Mouse (Mus musculus) right cerebral cortex, postnatal 36 days (tissue): Measurements from ENCODE around the gene Ankmy2.
"Not testable (repeated sequence)": the region's sequence is repeated elsewhere in the genome, so short reads cannot be mapped to it uniquely, and the experiment has no call there.

Source experiments
- DNase-seq, 2 experiments: peaks; one replicate each; pipeline ENCODE4 v3.0.0; 2022; ENCODE audit warnings: low spot score in 2 of 2, mixed read lengths in 1 of 2

The Ankmy2 gene

DNA sequence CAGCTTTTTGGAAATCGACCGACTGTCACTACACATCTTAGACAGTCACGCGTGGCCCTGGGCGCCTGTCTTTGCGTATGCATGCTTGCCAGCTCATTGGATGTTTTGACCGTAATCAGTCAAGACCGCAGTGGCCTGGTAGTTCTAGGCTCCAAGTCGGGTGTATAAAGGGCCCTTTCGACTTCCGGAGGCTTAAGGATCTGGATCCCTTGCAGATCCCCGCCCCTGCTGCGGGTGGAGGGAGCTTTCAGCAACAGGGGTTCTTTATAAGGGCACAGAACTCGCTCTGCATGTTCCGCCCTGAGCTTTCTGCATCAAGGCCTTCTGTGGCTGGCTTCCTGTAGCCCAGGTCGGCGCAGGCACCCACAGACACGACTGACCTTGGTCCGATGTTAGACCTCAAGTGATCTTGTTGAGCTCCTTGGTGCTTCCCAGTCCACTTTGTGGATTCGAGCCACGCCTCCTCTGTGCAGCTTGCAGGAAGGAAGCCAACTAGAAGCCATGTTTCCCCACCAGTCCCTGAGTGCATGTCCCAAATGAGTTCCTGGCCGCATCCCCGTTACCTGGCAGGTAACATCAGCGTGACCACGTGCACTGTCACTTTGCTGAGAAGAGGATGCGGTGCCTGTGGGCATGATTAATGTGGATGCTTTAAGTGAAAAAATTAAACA, 859 bp downstream of the Ankmy2 start, which contains the start of gene Bzw2:
TSS of gene Bzw2 (minus strand) at position 443 of the 671 bp plus-strand sequence.
- DNase-seq = peak; percentile 30 to 41

- no peak for DNase-seq
Observed at GRCm38 (mm10) chr12:36164126-36164791, 7.3 kb downstream of the Ankmy2 start.

DNA sequence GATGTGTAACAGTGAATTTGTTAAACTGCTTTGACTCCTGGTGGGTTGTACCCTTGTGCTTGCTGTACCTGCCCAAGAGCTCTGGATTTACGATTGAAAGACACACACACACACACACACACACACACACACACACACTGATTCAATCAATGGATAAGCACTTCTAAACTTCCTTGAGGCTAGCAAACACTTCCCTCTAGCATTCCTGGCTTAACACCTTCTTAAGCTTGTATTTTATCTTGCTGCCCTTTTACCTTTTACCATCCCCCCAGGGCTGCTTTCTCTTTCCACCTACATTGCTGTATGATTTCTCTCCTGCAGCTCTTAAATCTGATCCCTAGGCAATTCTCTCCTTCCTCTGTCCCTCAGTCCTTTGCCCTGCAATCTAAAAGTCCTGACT, 8.4 kb downstream of the Ankmy2 start:
- no peak for DNase-seq

- DNase-seq = no peak
Observed at GRCm38 (mm10) chr12:36177227-36177626, 20.3 kb downstream of the Ankmy2 start.

DNA sequence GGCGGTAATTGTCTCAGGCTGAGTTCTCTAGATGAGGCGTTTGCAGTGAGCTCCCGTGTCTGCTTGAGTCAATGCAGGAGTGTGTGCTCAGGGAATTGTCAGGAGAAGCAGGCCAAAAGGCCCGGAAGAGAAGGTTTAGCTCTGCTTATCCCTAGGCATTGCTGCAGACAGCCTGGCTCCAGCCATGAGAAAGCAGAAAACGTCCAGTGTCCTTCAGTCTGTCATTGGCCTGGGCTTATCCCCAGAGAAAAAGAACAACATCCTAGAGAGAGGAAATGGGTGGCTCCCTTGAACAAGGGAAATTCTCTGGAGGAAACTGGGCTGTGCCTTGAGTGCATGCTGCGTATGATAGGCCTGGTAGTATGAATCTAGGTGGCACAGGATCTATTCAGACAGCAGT, 25.7 kb downstream of the Ankmy2 start:
- no peak for DNase-seq

DNA sequence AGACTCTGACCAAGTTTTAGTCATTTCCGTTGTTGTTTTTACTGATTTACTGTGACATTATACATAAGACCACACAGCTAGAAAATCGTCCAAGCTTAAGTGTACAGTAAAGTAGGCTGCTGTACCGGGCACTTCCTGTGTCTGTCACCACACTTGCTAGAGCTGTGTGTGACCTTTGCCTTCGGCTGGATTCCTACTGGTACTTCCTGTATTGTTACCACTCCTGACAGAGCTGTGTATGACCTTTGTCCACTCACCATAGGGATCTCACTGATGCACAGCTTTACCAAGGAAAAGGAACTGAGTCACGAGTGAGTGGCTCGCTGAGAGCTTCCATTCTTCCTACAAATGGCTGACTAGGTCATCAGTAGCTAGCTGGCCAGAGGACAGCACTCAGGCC, 30.2 kb downstream of the Ankmy2 start:
- no peak for DNase-seq

GRCm38 (mm10) chr12:36189610-36190009, 32.7 kb downstream of the Ankmy2 start:
- DNase-seq = no peak

GRCm38 (mm10) chr12:36190343-36190742, 33.4 kb downstream of the Ankmy2 start:
- DNase-seq = no peak

DNA sequence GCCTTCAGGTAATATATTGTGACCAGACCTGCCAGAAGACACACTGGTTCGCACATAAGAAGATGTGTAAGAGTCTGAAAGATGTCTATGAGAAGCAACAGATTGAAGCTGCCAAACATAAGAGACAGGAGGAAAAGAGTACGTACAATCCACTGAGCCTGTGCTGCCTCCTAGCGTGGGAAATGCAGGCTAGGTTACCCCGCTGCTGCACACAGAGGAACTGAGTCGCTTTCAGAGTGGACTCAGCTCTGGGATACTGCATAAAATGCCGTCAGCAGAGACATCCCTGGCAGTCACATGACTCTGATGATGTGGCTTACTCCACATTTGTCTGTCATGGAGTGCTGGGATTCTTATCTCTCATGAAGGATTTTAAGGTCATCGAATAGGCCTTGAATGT, 38.1 kb downstream of the Ankmy2 start:
- no peak for DNase-seq

- not testable (repeated sequence) for DNase-seq
Observed at GRCm38 (mm10) chr12:36205579-36206119, 48.7 kb downstream of the Ankmy2 start.

DNA sequence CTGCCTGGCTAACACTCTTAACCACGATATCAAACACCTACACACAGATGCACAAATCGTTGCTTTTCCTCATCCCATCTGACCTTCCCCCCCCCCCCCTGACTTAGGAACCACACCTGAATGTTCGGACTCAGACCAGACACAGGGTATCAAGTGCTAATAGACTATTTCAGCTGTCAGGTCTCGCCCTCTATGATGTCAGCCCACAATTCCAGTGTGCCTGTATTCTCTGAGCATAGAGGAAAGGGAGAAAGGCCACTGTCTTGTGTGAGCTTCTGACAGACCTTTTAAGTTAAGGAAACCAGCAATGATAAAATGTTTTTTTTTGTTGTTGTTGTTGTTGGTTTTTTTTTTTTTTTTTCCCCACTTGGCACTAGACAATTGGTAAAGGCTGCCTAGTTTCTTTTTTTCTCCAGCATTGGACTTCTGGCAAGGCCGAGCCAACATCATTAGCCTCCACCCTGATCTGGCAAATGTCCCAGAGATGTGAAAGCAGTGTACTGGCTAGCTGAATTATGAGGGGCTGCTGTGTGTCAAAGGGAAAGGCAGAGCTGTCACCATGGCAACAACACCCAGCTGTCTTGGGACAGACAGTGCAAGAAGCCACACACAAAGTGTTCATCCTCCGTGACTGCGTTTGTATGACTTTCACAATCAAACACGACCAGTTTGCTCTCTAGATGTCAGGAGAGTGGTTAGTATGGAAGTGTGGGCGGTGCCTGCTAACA, 50.3 kb downstream of the Ankmy2 start:
- peak in 1 of 2 experiments; percentile 36 for DNase-seq

- DNase-seq = no peak
Observed at GRCm38 (mm10) chr12:36207800-36208148, 50.9 kb downstream of the Ankmy2 start.

DNA sequence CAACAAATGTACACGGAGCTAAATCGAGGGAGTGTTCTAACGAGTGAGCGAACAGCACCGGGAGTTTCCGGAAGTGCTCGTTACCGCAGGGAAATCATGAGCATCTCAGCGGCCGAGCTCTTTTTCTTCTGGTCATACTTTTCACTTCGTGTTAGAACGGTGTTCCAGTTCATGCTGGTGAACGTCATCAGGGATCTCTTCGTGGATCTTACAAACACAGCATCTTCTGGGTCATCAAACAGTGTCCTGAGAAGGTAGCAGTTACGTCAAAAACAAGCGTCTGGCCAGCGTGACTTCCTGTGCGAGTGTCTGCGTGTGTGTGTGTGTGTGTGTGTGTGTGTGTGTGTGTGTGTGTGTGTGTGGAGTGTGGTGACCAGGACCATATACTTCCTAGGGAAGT, 51.5 kb downstream of the Ankmy2 start:
- DNase-seq = peak; percentile 14 to 26

- no peak for DNase-seq
Observed at GRCm38 (mm10) chr12:36210096-36210495, 53.2 kb downstream of the Ankmy2 start.

DNA sequence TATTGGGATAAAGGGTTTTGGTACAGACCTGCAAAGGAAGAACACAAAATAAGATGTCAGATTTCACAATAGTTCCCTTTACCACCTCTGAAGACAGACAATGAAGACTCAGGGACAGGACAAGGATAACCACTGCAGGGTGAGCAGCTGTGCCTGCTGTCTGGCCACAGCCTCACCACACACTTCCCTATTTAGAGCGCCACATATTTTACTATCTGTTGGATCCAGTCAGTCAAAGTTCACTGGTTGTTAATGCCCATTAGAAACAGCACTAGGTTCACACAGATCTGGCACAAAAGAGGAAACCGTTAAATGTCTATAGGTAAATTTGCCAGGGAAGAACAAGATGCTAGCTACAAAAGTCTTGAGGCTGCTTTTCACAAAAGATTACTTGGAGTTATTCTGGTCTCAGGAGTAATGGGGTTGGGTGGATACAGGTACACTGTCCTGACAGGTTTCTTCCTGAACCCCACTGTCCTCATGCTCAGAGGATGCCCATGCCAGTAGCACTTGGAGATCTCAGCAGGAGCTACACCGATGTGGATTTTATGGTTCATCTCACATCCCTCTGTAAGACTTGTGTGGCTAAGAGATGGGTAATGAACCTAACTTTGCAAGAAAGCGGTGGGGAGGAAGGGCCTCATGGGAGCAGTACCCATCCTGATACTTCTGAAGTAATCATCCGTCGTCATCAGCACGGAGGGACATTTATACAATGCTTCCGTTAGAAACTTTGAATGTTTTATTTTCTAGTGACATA, 57.7 kb downstream of the Ankmy2 start:
- DNase-seq = no peak

DNA sequence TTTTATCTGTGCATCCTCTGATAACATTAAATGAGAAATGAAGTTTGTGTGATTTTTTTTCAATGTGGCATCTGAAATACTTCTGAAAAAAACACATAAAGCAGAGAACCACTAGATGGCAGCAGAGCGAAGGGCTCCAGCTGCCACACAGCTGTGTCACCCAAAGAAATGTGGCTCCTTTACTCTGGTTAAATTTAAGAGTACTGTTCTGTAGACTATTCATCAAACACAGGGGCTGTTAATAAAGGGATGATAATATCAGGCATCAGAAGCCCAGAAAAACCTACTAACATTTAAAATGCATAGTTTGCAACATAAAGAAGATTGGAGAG, 58.2 kb downstream of the Ankmy2 start:
- no peak for DNase-seq

GRCm38 (mm10) chr12:36216230-36216629, 59.3 kb downstream of the Ankmy2 start:
- no peak for DNase-seq

DNA sequence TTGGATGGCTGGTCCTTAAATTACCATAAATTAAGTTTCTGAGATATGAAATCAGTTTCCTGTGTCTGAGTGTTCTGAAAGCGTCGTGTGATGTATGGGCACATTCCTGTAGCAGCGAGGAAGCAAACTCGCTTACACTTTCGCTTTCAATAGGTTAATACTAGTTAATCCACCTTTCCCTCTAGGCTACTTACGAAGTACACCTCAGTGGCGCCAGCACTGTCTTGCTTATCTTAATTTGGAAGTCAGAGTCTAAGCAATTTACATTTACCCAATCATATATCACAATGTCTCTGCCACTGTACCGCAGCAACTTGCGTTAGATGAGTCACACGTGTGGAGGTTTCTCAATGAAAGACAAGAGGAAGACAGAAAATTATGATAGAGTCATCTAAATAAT, 60.0 kb downstream of the Ankmy2 start:
- DNase-seq = no peak

GRCm38 (mm10) chr12:36224392-36224791, 67.5 kb downstream of the Ankmy2 start:
- DNase-seq = no peak

DNA sequence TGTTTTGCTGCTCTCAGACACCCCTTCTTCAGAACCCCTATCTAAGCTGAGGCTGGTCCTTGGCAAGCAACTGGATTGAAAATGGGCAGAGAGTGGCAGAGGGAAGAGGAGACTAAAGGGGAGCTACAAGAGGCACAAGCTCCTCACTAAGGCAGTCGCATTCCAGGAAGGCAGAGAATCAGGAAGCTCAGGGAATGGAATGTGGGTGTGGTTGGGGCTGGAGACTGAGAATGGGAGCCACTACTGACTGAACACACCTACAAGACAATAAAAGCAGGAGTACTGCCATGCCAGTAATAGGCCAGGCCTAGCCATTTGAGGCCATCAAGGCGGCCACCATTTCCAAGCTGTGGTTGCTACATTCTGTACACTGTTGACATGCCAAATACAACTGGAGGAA, 74.5 kb downstream of the Ankmy2 start:
- DNase-seq = no peak

DNA sequence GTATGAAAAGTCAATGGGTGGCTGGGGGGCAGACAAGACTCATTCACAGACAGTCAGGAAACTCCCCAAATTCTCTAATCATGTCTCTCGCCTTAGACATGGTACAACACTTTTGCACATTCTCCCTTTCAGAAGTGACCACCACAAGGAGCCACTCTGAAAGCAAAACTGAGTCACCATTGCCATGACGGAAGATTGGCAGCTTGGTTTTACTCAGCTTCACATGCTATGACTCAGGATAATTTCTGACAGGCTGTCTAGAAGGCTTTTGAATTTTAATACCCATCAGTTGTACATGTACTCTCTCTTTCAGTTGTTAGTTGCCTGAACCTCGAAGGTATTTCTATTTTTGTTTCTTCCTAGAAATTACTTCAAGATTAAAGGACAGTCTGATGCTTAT, 84.3 kb downstream of the Ankmy2 start:
- no peak for DNase-seq
